Mouse (Mus musculus) kidney, adult 2 months (tissue): ENCODE measurements around the gene Rnf150.

ENCODE experiments used
- CTCF ChIP-seq: fragments of 200-500 bp; conservative IDR thresholded peaks from 2 replicates; pipeline ENCODE4 v1.5.1; 2011; ENCODE audit warnings: low read depth, mild to moderate bottlenecking, control low read depth, low read length, moderate library complexity, mixed read lengths; ENCODE audit not compliant: insufficient read depth, insufficient read length
- POLR2A ChIP-seq: fragments of 200-500 bp; IDR thresholded peaks from one replicate; pipeline ENCODE4 v1.6.1; 2011; ENCODE audit warnings: low read depth, low read length, control low read depth

GRCm38 (mm10) chr8:83081266-83081665 is 218.1 kb downstream of the Rnf150 start:
- TF ChIP-seq CTCF (no peak), POLR2A (no peak)
